Mouse (Mus musculus): ENCODE results near the gene Asb16.

- TF ChIP-seq CTCF (IDR thresholded peaks at IDR 0.05; ENCODE audit: control insufficient read depth, insufficient read depth, insufficient read length), result no peak
- TF ChIP-seq USF1 (IDR thresholded peaks at IDR 0.05; ENCODE audit: low read depth), result no peak
Measured at GRCm38 (mm10) chr11:102283922-102284321, 15.4 kb downstream of the Asb16 start.
